Mouse (Mus musculus) bone marrow, adult 2 months (tissue): ENCODE measurements around the gene AU021092.

Experiments used
- CTCF ChIP-seq: fragments of 200-500 bp; IDR thresholded peaks from 2 replicates; pipeline ENCODE4 v1.5.1; 2011; ENCODE audit warnings: low read length, control low read depth; ENCODE audit not compliant: control insufficient read depth, insufficient read depth
- POLR2A ChIP-seq: fragments of 200-500 bp; IDR thresholded peaks from 2 replicates; pipeline ENCODE4 v1.6.1; 2011; ENCODE audit warnings: low read depth, mild to moderate bottlenecking, control low read depth, low read length, borderline replicate concordance; ENCODE audit not compliant: control insufficient read depth

GRCm38 (mm10) chr16:5184956-5185355, 37.1 kb downstream of the AU021092 start:
- TF ChIP-seq POLR2A (no peak), CTCF (no peak)
